Comparison of ENCODE assay signal across 18 mouse cellular contexts in the genomic region with DNA sequence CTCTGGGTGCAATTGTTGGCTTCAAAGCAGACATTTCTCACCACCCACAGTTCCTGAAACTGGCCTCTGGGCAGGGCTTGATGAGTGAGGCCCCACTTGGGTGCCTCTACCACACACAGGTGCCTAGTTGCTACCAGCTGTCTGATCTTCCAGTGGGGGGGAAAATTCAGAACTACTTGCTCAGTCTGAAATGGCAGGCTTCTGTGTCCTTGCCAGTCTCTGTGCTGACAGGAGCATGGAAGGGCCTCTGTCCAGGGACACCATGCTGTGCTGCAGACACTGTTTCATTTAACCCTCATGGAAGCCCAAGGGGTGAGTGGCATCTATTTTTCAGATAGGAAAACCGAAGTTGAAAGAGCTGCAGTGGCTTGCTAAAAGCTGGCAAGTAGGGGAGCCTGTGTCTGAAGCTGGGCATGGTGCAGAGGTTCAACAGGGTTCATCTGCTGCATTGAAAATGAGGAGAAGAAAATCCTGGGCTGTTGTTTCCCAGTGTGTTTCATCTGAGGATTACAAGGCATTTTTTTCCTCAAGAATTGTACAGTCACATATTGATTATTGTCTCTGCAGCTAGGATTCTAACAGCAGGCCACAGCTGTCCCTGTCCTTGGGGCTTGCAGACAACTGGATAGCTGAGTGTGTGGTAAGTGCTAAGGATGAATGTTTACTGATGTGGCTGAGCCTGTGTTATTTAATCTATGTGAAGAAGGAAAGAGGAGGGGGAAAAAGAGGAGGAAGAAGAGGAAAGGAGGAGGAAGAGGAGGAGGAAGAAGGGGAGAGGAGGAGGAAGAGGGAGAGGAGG.
DNase-seq lines count a peak whose midpoint lies in the region; ATAC-seq and TF ChIP-seq lines count a peak whose summit lies in the region.
"Had no signal": no experiment of that assay in that cellular context is flagged by ENCODE, and none has a peak within 500 bp of the region (broad histone marks: within the 10 kb centered on the region; RNA-seq: fewer than 3 reads in every experiment).

No protein-coding gene starts in this region.

- H3K9ac ChIP-seq in forebrain, embryonic 15.5 days (replicated peaks) = no peak overlapping the region
- H3K9ac ChIP-seq in forebrain, embryonic 16.5 days (replicated peaks; ENCODE audit: low read depth, low read length) = no peak overlapping the region
- no peak overlapping the region for H3K9ac ChIP-seq in hindbrain, postnatal 0 days (replicated peaks; ENCODE audit: low read length)
- H3K9ac ChIP-seq in hindbrain, embryonic 16.5 days (ENCODE audit: low read depth, low read length) = no peak overlapping the region
- H3K9ac ChIP-seq: liver, embryonic 12.5 days had no signal

- no peaks in the 10 kb centered on the region for H3K9me3 ChIP-seq in forebrain, embryonic 15.5 days
- H3K9me3 ChIP-seq in forebrain, embryonic 16.5 days (ENCODE audit: control insufficient read depth, low read length) = no peaks in the 10 kb centered on the region
- H3K9me3 ChIP-seq in hindbrain, postnatal 0 days (ENCODE audit: low read length) = no peaks in the 10 kb centered on the region
- H3K9me3 ChIP-seq in hindbrain, embryonic 16.5 days (ENCODE audit: control insufficient read depth, low read length) = no peaks in the 10 kb centered on the region
- H3K9me3 ChIP-seq: embryonic facial prominence, embryonic 10.5 days; liver, embryonic 12.5 days had no signal

- H3K27me3 ChIP-seq in forebrain, embryonic 15.5 days = no peaks in the 10 kb centered on the region
- no peaks in the 10 kb centered on the region for H3K27me3 ChIP-seq in forebrain, embryonic 16.5 days (replicated peaks; ENCODE audit: control insufficient read depth, insufficient read depth, low read length)
- no peaks in the 10 kb centered on the region for H3K27me3 ChIP-seq in hindbrain, postnatal 0 days (ENCODE audit: insufficient read depth, low read length)
- no peaks in the 10 kb centered on the region for H3K27me3 ChIP-seq in hindbrain, embryonic 16.5 days (replicated peaks; ENCODE audit: control insufficient read depth, insufficient read depth, low read length)

- 32% methylated on average over 1 of the region's 1 CpGs for WGBS in forebrain, embryonic 15.5 days
- WGBS in forebrain, embryonic 16.5 days = 32% methylated on average over 1 of the region's 1 CpGs
- 23% methylated on average over 1 of the region's 1 CpGs for WGBS in hindbrain, postnatal 0 days
- WGBS in hindbrain, embryonic 16.5 days = 44% methylated on average over 1 of the region's 1 CpGs

- DNase-seq in hindbrain, postnatal 0 days (ENCODE audit: low spot score) = no peak
- peak; percentile 75 for DNase-seq in thymus, postnatal 0 days (ENCODE audit: low spot score)
- DNase-seq in thymus, adult 18-20 months = no peak
- peak; percentile 24 for DNase-seq in thymus, postnatal 25 days
- no peak for DNase-seq in kidney, postnatal 10 days
- DNase-seq: cerebellum, adult 11 months; lung, postnatal 14 days; retina, postnatal 1 day had no signal

- no peak for TF ChIP-seq CTCF in hindbrain, postnatal 0 days (IDR thresholded peaks at IDR 0.05; ENCODE audit: low read depth)

- peaks cover 5% of the 10 kb centered on the region; the same call in 1 of the 2 replicates for H3K4me1 ChIP-seq in forebrain, embryonic 15.5 days
- peaks cover 13% of the 10 kb centered on the region; the same call in 1 of the 2 replicates for H3K4me1 ChIP-seq in forebrain, embryonic 16.5 days (replicated peaks; ENCODE audit: control insufficient read depth, insufficient read depth, low read length)
- 0 out of 2 replicates have a peak, but pooled peaks cover 8% of the 10 kb centered on the region for H3K4me1 ChIP-seq in hindbrain, postnatal 0 days (ENCODE audit: insufficient read depth, low read length)
- H3K4me1 ChIP-seq in hindbrain, embryonic 16.5 days (ENCODE audit: control insufficient read depth, insufficient read depth, low read depth, low read length) = peaks cover 6% of the 10 kb centered on the region; the same call in 1 of the 2 replicates

- 0 out of 2 replicates have a peak, but pooled peaks have one; percentile 9 for ATAC-seq in forebrain, embryonic 15.5 days (replicated peaks)
- ATAC-seq in forebrain, embryonic 16.5 days = no peak
- peak; percentile 33; the same call in 1 of the 2 replicates for ATAC-seq in hindbrain, postnatal 0 days
- no peak; the same call in 1 of the 2 replicates for ATAC-seq in hindbrain, embryonic 16.5 days
- ATAC-seq: forebrain, embryonic 14.5 days; intestine, embryonic 16.5 days; liver, embryonic 12.5 days had no signal

- no peak overlapping the region for H3K4me2 ChIP-seq in forebrain, embryonic 15.5 days (replicated peaks)
- H3K4me2 ChIP-seq in forebrain, embryonic 16.5 days (ENCODE audit: low read length) = no peak overlapping the region
- no peak overlapping the region for H3K4me2 ChIP-seq in hindbrain, postnatal 0 days (ENCODE audit: low read depth, low read length)
- H3K4me2 ChIP-seq in hindbrain, embryonic 16.5 days (ENCODE audit: low read length) = no peak overlapping the region
- H3K4me2 ChIP-seq: liver, embryonic 12.5 days had no signal

- no peaks in the 10 kb centered on the region for H3K36me3 ChIP-seq in forebrain, embryonic 15.5 days
- no peaks in the 10 kb centered on the region for H3K36me3 ChIP-seq in forebrain, embryonic 16.5 days (ENCODE audit: control insufficient read depth, insufficient read depth)
- no peaks in the 10 kb centered on the region for H3K36me3 ChIP-seq in hindbrain, postnatal 0 days (ENCODE audit: insufficient read depth, low read length)
- no peaks in the 10 kb centered on the region for H3K36me3 ChIP-seq in hindbrain, embryonic 16.5 days (ENCODE audit: control insufficient read depth, insufficient read depth, low read length)
- H3K36me3 ChIP-seq: embryonic facial prominence, embryonic 10.5 days; liver, embryonic 12.5 days had no signal

- H3K27ac ChIP-seq in forebrain, embryonic 15.5 days (replicated peaks) = no peak overlapping the region
- H3K27ac ChIP-seq in forebrain, embryonic 16.5 days (ENCODE audit: low read length) = no peak overlapping the region
- H3K27ac ChIP-seq in hindbrain, postnatal 0 days = no peak overlapping the region
- H3K27ac ChIP-seq in hindbrain, embryonic 16.5 days (ENCODE audit: low read depth, low read length) = no peak overlapping the region
- H3K27ac ChIP-seq: embryonic facial prominence, embryonic 10.5 days; kidney, postnatal 0 days; layer of hippocampus, adult 2 months; left cerebral cortex, adult 2 months; liver, embryonic 12.5 days had no signal

- no peak overlapping the region for H3K4me3 ChIP-seq in forebrain, embryonic 15.5 days
- no peak overlapping the region for H3K4me3 ChIP-seq in forebrain, embryonic 16.5 days (replicated peaks; ENCODE audit: low read length)
- H3K4me3 ChIP-seq in hindbrain, postnatal 0 days (ENCODE audit: low read length) = no peak overlapping the region
- no peak overlapping the region for H3K4me3 ChIP-seq in hindbrain, embryonic 16.5 days (ENCODE audit: low read length)
- H3K4me3 ChIP-seq: embryonic facial prominence, embryonic 10.5 days; layer of hippocampus, adult 2 months; left cerebral cortex, adult 2 months; liver, embryonic 12.5 days had no signal

Comparison
In these comparisons a context has a peak if more than half of its experiments do, and no peak if none do; other contexts are left out.
1. ATAC-seq: peak in forebrain, embryonic 15.5 days (single experiment) and hindbrain, postnatal 0 days (single experiment); none in forebrain, embryonic 16.5 days (single experiment) and hindbrain, embryonic 16.5 days (single experiment).
2. DNase-seq: peak in thymus, postnatal 0 days (single experiment) and thymus, postnatal 25 days (single experiment); none in hindbrain, postnatal 0 days (single experiment), thymus, adult 18-20 months (0 of 2) and kidney, postnatal 10 days (single experiment).